Mouse (Mus musculus): ENCODE measurements around the gene Rhof. TPM values are rescaled to one million over a fixed set of nuclear protein-coding genes. Genes with fewer than 3 reads are reported as not detected.

Gene Rhof
- total RNA-seq (2014; fragmentation: Nextera tagmentation): 3.2 TPM in 1 of 2 replicates, not detected in the other
- total RNA-seq (2017): 0.61 and 1.1 TPM in 2 replicates

DNA sequence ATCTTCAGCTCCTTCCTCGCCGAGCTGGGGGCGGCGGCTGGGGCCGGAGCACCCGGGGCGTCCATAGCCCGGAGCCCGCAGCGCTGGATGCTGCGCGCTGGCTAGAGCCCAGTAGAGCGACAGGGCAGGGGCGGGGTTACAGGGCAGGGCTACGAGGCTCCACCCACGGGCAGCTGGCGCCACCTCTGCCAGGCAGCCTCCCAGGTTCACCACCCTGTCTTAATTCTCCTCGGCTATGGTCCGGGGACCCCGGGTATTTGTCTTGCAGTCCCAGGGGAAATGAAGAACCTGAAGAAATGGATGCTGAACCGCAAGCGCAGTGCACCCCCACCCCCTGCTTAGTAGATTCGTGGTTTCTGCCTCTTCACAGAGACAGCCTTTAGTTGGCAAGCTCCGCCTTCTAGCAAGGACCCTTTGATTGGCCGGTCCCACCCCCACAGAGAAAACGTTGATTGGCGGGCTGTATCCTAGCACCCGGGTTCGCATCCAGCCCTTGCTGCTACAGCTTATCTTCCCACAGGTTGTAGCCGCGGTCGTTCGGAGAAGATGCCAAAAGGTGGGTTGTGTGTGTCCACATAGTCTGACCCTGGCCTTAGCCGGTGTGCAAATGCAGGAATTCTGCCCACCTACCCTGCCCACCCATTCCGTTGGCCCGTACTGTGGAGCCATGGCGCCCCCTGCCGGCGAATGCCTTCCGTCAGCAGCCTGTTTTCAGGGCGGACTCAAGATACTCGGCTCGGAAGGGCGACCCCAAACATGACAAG is at the start of gene Rhof:
Gene Rhof, minus strand, starts transcription at position 385 of the 764 bp plus-strand sequence.
- ATAC-seq (replicated peaks; ENCODE audit: low FRiP score, low TSS enrichment, poor library complexity, severe bottlenecking): peak; percentile 58

- ATAC-seq (replicated peaks; ENCODE audit: low FRiP score, low TSS enrichment, poor library complexity, severe bottlenecking): no peak
Measured at GRCm38 (mm10) chr5:123181536-123181935, 49.0 kb upstream of the Rhof start.

DNA sequence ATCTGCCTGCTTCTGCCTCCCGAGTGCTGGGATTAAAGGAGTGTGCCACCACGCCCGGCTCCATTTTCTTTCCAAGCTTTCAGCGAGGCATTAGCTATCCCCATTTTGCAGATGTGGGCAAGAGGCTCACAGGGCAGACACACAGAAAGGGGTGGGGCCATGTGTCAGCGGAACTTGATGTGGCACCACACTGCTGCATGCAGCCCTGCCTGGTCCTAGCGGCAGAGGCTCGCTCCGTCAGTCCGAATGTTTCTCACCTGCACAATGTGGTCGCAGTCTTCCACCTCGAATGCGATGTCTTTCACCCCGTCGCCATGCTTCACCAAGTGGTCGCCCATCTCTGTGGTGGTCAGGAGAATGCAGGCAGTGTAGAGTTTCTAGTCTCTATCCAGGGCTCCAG is 47.9 kb upstream of the Rhof start:
- no peak for ATAC-seq (replicated peaks; ENCODE audit: low FRiP score, low TSS enrichment, poor library complexity, severe bottlenecking)

- ATAC-seq (replicated peaks; ENCODE audit: low FRiP score, low TSS enrichment, poor library complexity, severe bottlenecking): no peak
Measured at GRCm38 (mm10) chr5:123178792-123179191, 46.3 kb upstream of the Rhof start.

DNA sequence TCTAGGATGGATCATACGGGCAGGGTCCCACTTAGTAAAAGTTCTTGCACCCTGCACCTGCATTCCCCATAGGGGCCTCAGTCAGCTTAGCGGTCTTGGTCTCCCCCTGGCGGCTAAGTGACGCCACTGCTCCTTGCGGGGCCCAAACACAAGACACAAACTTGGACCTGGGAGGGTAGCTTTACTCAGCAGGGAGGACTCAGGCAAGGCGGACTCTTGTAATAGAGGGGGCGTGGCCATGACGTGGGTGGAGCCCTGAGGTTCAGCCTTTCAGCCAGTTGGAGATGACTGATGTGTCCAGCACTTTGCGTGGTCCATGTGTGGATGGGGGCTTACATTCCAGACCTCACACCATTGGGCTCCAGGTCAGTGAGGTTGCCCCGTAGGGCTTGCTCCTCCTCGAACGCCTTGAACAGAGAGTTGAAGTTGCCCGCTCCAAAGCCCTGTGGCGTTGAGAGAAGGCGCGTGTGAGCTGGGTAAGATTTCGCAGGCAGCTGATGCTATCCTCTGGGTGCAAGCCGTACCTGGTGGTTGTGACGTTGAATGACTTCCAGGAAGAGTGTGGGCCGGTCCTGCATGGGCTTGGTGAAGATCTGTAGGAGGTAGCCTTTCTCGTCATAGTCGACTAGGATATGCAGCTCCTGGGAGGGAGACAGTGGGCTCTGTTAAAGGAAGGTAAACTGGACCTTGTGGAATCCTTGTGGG is 39.3 kb upstream of the Rhof start:
- peak; percentile 94 for ATAC-seq (replicated peaks; ENCODE audit: low FRiP score, low TSS enrichment, poor library complexity, severe bottlenecking)

DNA sequence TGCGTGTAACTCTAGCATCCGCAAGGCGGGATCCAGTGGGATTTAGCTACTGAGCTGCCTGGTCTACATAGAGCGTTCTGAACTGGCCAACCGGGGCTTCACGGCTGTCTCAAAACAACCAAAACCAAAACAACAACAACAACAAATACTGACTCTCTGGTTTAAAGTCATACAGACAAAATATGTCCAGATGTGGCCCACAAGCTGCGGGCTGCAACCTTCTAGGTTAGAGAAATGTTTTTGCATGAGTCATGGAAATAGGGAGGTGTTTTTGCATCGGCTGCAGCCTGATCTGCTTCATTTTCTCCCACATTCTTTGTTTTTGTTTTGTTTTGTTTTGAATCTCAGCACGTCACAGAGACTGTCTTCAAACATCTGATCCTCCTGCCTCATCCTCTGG is 37.9 kb upstream of the Rhof start:
- ATAC-seq (replicated peaks; ENCODE audit: low FRiP score, low TSS enrichment, poor library complexity, severe bottlenecking): no peak

DNA sequence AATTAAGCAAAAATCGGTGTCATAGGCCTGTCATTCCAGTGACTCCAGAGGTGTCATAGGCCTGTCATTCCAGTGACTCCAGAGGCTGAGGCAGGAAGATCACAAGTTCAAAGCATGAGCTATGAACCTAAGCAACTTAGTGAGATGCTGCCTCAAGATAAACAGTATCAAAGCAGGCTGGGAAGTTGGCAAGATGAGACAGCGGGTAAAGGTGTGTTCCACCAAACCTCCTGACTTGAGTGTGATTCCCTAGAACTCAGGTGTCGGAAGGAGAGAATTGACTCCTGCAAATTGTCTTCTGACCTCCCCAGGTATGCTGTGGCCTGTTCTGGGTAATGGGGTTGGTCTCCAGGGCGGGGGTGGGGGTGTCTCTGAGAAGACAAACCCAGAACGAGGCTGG is 36.8 kb upstream of the Rhof start, which contains the start of gene Psmd9:
Gene Psmd9, plus strand, starts transcription at position 130 of the 400 bp plus-strand sequence.
- ATAC-seq (replicated peaks; ENCODE audit: low FRiP score, low TSS enrichment, poor library complexity, severe bottlenecking): no peak

DNA sequence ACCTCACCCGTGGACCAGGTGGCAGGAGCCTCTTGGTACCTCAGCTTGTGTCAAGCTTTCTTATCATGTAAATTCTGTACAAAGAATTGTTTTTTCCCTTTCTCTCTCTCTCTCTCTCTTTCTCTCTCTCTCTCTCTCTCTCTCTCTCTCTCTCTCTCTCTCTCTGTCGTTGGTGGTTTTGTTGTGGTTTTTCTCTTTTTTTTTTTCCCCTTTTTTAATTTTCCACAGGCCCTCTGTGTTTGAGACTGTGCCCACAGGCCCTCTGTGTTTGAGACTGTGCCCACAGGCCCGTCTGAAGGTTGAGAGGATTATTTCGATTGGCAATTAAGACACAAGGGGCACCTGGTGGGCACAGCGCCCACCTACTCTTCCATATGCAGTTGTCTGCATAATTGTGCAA is 35.1 kb upstream of the Rhof start:
- ATAC-seq (replicated peaks; ENCODE audit: low FRiP score, low TSS enrichment, poor library complexity, severe bottlenecking): no peak

GRCm38 (mm10) chr5:123166437-123166836 is 33.9 kb upstream of the Rhof start:
- no peak for ATAC-seq (replicated peaks; ENCODE audit: low FRiP score, low TSS enrichment, poor library complexity, severe bottlenecking)

GRCm38 (mm10) chr5:123162942-123163341 is 30.4 kb upstream of the Rhof start:
- ATAC-seq (replicated peaks; ENCODE audit: low FRiP score, low TSS enrichment, poor library complexity, severe bottlenecking): peak; percentile 74

DNA sequence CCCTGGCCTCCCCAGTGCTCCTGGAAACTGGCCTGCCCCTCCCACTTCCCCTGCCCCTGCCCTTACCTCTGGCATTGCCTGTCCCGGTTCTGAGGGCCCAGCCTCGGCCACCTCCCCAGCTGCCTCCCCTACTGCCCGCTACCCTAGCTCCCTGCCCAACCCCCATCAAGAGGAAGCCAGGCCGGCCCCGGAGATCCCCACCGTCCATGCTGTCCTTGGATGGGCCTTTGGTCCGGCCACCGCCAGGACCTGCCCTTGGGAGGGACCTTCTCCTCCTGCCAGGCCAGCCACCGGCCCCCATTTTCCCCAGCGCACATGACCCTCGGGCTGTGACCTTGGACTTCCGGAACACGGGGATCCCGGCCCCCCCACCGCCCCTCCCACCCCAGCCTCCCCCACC is 27.8 kb upstream of the Rhof start:
- no peak for ATAC-seq (replicated peaks; ENCODE audit: low FRiP score, low TSS enrichment, poor library complexity, severe bottlenecking)

GRCm38 (mm10) chr5:123159866-123160265 is 27.4 kb upstream of the Rhof start:
- ATAC-seq (replicated peaks; ENCODE audit: low FRiP score, low TSS enrichment, poor library complexity, severe bottlenecking): no peak

DNA sequence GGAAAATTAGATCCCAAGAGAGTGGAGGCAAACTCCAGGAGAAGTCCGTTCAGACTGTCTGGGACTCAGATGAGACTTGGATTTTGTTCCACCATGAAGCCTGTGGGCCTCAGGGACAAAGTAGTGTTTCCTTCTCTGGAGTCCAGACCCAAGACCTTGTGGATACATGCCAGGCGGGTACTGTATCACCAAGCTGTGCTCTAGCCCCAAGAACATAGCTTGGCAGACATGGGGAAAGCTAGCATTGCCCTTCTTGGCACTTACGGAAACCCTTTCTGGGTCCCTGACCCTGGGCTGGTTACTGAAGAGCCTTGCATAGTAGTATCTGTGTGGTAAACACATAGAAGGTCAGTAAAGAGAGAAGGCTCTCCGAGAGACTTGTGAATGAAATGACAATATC is 27.0 kb upstream of the Rhof start:
- no peak for ATAC-seq (replicated peaks; ENCODE audit: low FRiP score, low TSS enrichment, poor library complexity, severe bottlenecking)

DNA sequence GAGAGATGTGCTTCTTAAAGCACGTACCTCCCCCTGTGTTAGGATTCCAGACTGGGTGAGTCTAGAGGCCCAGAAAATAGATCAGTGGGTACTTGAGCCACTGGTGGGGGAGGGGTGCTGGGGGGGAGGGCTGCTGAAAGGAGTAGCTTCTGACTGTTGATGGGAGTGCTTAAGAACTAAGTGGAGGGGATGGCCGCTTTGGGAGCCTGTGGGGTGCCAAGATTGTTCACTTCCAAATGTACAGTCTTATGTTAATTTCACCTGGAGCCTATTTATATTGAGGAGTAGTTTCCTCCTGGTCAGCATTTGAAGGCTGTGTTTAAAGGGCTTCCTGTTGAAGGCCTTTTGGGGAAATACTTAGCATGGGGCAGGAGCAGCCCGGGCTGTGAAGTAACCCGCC is 25.5 kb upstream of the Rhof start:
- ATAC-seq (replicated peaks; ENCODE audit: low FRiP score, low TSS enrichment, poor library complexity, severe bottlenecking): no peak

- no peak for ATAC-seq (replicated peaks; ENCODE audit: low FRiP score, low TSS enrichment, poor library complexity, severe bottlenecking)
Measured at GRCm38 (mm10) chr5:123156763-123157162, 24.3 kb upstream of the Rhof start.

DNA sequence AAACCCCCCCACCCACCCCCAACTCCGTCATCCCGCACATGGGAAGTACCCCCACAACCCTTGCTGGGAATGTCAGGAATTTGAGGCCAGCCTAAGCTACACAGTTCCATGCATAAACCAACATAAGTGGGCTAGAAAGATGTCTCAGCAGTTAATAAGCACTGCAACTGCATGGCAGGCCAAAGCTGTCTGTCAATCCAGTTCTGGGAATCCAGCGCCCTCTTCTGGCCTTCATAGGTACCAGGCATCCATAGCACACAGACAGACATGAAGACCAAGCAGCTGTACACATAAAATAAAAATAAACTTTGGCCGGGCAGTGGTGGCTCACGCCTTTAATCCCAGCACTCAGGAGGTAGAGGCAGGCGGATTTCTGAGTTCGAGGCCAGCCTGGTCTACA is 22.9 kb upstream of the Rhof start:
- ATAC-seq (replicated peaks; ENCODE audit: low FRiP score, low TSS enrichment, poor library complexity, severe bottlenecking): peak; percentile 74

DNA sequence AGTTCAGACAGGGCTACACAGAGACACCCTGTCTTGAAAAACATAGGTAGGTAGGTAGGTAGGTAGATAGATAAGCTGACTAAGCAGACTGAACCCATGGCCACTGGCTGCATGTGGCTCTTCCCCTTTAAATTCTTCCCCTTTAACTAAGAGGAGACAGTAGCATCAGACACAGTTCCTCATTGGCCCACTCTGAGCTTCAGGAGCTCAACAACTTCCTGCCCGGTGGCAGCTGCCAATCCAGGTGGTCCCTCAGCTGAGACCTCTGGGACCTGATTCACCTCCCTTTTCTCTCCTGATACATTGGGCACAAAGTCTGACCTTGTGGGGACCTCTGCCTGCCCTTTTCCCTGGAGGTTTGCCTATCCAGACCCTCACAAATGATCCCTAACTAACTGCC is 20.4 kb upstream of the Rhof start:
- no peak for ATAC-seq (replicated peaks; ENCODE audit: low FRiP score, low TSS enrichment, poor library complexity, severe bottlenecking)

DNA sequence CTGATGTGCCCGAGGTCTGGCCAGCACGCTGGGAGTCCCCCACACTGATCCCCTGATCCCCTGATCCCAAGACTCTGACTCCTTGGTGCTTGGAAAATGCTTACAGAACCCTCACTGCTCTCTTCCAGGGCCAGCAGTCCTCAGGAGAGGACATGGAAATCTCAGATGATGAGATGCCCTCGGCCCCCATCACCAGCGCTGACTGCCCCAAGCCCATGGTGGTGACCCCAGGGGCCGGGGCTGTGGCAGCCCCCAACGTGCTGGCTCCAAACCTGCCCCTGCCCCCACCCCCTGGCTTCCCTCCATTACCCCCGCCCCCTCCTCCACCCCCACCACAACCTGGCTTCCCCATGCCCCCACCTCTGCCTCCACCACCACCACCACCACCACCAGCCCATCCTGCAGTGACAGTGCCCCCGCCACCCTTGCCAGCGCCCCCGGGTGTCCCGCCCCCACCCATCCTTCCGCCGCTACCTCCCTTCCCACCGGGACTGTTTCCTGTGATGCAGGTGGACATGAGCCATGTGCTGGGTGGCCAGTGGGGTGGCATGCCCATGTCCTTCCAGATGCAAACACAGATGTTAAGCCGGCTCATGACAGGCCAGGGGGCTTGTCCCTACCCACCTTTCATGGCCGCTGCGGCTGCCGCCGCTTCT is 19.3 kb upstream of the Rhof start:
- ATAC-seq (replicated peaks; ENCODE audit: low FRiP score, low TSS enrichment, poor library complexity, severe bottlenecking): no peak

DNA sequence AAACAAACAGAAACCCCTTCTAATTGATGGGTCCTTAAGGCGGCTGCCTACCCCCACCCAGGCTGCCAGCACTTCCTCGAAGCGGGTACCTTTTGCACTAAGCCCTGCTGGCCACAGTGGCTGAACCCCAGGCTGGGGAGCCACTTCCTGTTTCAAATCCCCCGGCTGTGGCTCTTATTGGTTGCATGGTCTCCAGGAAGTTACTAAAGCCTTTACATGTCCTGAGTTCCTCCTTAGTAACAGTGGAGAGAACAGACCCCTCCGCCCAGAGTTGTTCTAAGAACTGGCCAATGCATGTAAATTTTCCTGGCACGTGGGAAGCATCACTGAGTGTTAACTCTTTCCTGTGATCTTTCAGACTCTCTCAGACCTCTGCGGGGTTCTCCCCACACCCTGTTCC is 18.6 kb upstream of the Rhof start:
- no peak for ATAC-seq (replicated peaks; ENCODE audit: low FRiP score, low TSS enrichment, poor library complexity, severe bottlenecking)

DNA sequence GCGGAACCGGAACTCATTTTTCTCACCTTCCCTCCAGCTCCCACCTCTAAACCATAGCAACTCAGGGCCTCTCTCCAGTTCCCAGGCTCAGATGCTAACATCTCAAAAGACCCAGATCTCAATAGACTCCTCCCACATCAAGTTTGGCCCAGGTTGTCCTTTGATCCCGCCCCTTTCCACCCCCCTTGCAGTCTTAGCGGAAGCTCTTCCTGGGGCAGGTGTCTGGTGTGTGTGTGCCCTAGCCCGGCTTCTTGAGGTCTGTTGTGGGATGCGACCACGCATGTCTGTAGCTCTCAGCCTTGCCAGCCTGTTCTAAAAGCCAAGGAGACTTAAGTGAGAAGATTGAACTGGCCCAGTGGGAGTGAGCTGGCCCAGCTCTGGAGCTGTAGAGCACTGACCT is 18.1 kb upstream of the Rhof start:
- no peak for ATAC-seq (replicated peaks; ENCODE audit: low FRiP score, low TSS enrichment, poor library complexity, severe bottlenecking)

Data from megakaryocyte-erythroid progenitor cell, adult 5-6 weeks (primary cell).